Mouse (Mus musculus): Measurements from ENCODE around the gene Fam181a.

GRCm38 (mm10) chr12:103313871-103314639 lies 3.3 kb downstream of the Fam181a start:
- TF ChIP-seq CTCF (IDR thresholded peaks at IDR 0.05; ENCODE audit: insufficient read depth, low read depth, low read length) (no peak), POLR2A (IDR thresholded peaks at IDR 0.05; ENCODE audit: insufficient read depth, low read depth, low read length) (no peak)
